Mouse (Mus musculus): ENCODE data around the gene Spire2. TPM values are rescaled to one million over a fixed set of nuclear protein-coding genes. Genes with fewer than 3 reads are reported as not detected.

The Spire2 gene
- polyA plus RNA-seq, 1 experiment from 2014 or later, result 3.4 TPM

DNA sequence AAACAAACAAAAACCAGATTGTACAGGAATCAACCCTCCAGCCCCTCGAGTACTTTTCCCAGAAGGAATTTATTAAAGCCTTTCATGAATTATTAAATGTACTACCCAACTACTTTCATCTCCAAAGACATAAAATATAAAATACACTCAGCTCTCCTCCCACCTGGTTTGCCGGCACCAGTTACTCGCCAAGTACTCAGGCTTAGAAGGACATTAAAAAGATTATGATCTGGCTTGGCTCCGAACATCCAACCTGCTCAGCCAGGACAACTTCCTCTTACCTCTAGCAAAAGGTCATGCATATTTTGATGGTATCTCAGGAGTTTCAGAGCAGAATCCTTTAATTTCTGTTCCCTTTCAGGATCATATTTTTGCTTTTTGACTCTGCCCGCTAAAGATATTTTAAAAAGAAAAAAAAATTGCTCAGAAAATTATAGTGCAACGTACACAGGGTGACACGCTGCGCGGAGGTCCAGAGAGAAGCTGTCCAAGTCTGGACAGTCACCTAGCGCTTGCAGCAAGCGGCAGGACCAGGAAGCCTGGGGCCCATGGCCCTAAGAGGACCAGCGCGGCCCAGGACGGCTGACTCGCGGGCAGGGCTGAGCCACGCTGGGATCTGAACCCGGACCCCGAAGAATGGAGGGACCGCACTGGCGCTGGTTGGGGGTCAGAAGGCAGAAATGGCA lies 14.6 kb upstream of the Spire2 start:
- Histone ChIP-seq H3K4me2 (replicated peaks) (peak overlapping the region; percentile 85), H3K9me3 (replicated peaks) (no peaks in the 10 kb centered on the region), H3K27me3 (no peaks in the 10 kb centered on the region), H3K36me3 (no peaks in the 10 kb centered on the region), H3K4me1 (peaks cover 16% of the 10 kb centered on the region), H3K9ac (peak overlapping the region; percentile 28), H3K27ac (replicated peaks) (no peak overlapping the region), H3K4me3 (replicated peaks) (peak overlapping the region; percentile 53)
- ATAC-seq (ENCODE audit: insufficient number of reproducible peaks, low FRiP score, low TSS enrichment, low read depth), result no peak; the same call in none of the 2 replicates
- WGBS, result 2% methylated on average over 21 of the region's 21 CpGs

DNA sequence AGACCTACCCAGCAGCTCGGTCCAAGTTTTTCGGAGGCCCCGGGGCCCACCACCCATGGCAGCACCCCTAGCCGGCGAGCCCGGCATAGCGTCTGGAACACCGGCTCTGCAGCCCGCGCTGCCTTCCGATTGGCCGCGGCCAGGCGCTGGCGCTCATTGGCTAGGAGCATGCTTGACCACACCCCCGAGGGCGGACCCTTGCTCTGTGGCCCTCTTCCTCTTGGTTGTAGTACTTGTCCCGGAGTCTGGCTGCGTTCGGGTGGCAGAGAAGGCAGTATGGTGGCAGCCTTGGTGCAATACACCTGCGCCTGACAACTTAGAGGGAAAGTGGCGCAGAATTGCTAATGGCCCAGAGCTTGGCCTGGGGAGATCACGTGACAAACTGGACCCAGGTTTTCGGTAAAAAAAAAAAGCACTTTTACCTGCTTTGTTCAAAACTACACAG lies 14.0 kb upstream of the Spire2 start, which contains the start of gene Fanca:
Gene Fanca, minus strand, starts transcription at position 110 of the 445 bp plus-strand sequence.
- H3K4me2 ChIP-seq (replicated peaks), result peak within 1 kb of the TSS; percentile 85
- peaks cover 16% of the 10 kb centered on the region for H3K4me1 ChIP-seq
- H3K27ac ChIP-seq (replicated peaks), result 0 out of 2 replicates have a peak within 1 kb of the TSS, but pooled peaks have one; percentile 28
- H3K27me3 ChIP-seq, result no peaks in the 10 kb centered on the region
- ATAC-seq (ENCODE audit: insufficient number of reproducible peaks, low FRiP score, low TSS enrichment, low read depth), result peak; percentile 97
- H3K9ac ChIP-seq, result peak within 1 kb of the TSS; percentile 28
- under 1% methylated on average over 24 of the region's 24 CpGs for WGBS
- H3K9me3 ChIP-seq (replicated peaks), result no peaks in the 10 kb centered on the region
- peak within 1 kb of the TSS; percentile 53 for H3K4me3 ChIP-seq (replicated peaks)
- no peaks in the 10 kb centered on the region for H3K36me3 ChIP-seq

DNA sequence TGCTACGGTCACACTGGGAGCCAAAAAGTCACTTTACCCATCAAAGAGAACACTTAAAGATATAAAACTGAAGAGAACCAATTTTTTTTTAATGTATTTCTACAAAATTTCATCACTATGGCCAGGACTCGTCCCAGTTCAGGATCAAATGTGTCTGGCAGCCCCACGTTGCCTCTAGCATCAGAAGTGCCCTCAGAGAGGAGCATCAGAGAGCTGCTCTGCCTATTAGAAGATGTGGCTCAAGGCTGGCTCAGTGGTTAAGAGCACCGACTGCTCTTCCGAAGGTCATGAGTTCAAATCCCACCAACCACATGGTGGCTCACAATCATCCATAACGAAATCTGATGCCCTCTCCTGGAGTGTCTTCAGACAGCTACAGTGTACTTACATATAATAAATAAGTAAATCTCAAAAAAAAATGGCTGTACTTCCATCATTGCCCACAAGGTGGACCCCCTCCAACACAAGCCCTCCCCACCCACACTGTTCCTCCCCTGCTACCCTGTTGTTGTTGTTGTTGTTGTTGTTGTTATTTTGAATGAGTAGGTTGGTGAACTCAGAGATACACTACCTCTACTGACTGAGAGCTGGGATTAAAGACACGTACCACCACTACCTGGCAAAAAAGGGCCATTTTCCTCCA lies 12.9 kb upstream of the Spire2 start:
- H3K9me3 ChIP-seq (replicated peaks), result no peaks in the 10 kb centered on the region
- H3K4me2 ChIP-seq (replicated peaks), result no peak overlapping the region
- H3K4me3 ChIP-seq (replicated peaks), result no peak overlapping the region
- H3K4me1 ChIP-seq, result peaks cover 16% of the 10 kb centered on the region
- H3K27ac ChIP-seq (replicated peaks), result no peak overlapping the region
- 28% methylated on average over 7 of the region's 7 CpGs for WGBS
- no peaks in the 10 kb centered on the region for H3K27me3 ChIP-seq
- no peaks in the 10 kb centered on the region for H3K36me3 ChIP-seq
- H3K9ac ChIP-seq, result no peak overlapping the region
- ATAC-seq (ENCODE audit: insufficient number of reproducible peaks, low FRiP score, low TSS enrichment, low read depth), result no peak

DNA sequence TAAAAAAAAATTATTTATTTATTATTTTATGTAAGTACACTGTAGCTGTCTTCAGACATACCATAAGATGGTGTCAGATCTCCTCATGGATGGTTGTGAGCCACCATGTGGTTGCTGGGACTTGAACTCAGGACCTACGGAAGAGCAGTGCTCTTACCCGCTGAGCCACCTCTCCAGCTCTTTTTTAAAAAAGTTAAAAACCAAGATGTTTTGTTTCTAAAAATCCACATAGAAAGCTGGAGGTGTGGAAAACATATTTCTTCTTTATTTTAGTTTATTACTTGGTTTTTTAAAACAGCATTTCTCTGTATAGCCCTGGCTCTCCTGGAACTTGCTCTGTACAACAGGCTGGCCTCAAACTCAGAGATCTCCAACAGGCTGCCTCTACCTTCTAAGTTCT lies 4.0 kb upstream of the Spire2 start:
- Histone ChIP-seq H3K27ac (replicated peaks) (no peak overlapping the region), H3K4me1 (peaks cover 16% of the 10 kb centered on the region), H3K9ac (no peak overlapping the region), H3K4me2 (replicated peaks) (no peak overlapping the region), H3K27me3 (peaks cover 10% of the 10 kb centered on the region), H3K4me3 (replicated peaks) (no peak overlapping the region), H3K9me3 (replicated peaks) (no peaks in the 10 kb centered on the region), H3K36me3 (no peaks in the 10 kb centered on the region)
- 89% methylated on average over 2 of the region's 2 CpGs for WGBS
- ATAC-seq (ENCODE audit: insufficient number of reproducible peaks, low FRiP score, low TSS enrichment, low read depth), result no peak

DNA sequence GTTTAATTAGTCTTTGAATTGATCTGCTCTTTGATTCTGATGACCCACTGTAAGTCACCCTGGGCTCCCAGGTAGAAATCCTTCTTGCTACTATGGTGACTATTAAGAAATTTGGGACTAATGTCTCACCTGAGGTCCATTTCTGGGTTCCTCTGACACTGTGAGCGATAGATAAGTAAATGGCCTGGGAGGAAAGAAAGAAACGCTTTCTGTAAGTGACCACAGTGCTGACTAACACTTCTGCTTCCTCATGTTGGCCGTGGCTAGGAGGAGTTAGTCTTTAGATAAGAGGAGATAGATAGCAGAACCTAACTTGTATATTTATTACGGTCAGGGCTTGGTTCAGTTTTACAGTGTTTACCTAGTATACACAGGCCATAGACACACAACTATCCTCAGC lies 3.2 kb upstream of the Spire2 start:
- no peak overlapping the region for H3K4me3 ChIP-seq (replicated peaks)
- 83% methylated on average over 4 of the region's 4 CpGs for WGBS
- no peak overlapping the region for H3K4me2 ChIP-seq (replicated peaks)
- peaks cover 16% of the 10 kb centered on the region for H3K4me1 ChIP-seq
- no peak for ATAC-seq (ENCODE audit: insufficient number of reproducible peaks, low FRiP score, low TSS enrichment, low read depth)
- no peak overlapping the region for H3K9ac ChIP-seq
- no peaks in the 10 kb centered on the region for H3K9me3 ChIP-seq (replicated peaks)
- H3K27ac ChIP-seq (replicated peaks), result no peak overlapping the region
- peaks cover 17% of the 10 kb centered on the region for H3K27me3 ChIP-seq
- H3K36me3 ChIP-seq, result no peaks in the 10 kb centered on the region

DNA sequence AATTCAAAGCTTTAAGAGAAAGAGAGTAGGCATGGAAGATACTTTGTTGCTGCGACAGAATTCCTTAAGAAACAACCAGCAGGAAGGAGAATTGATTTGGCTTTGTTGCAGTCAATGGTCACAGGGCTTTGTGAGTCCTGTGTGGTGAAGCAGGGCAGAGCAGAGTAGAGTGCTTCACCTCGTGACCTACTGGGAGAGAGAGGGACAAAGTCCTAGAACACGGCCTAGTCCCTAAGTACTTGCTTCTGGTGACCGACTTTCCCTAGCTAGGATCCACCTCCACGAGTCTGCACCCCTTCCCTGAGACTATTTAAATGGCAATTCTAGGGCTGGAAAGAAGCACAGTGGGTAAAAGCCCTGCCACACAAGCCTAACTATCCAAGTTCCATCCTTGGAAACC lies 2.6 kb upstream of the Spire2 start:
- 67% methylated on average over 5 of the region's 5 CpGs for WGBS
- ATAC-seq (ENCODE audit: insufficient number of reproducible peaks, low FRiP score, low TSS enrichment, low read depth), result no peak
- no peak overlapping the region for H3K4me2 ChIP-seq (replicated peaks)
- peaks cover 16% of the 10 kb centered on the region for H3K4me1 ChIP-seq
- no peak overlapping the region for H3K4me3 ChIP-seq (replicated peaks)
- no peak overlapping the region for H3K9ac ChIP-seq
- no peaks in the 10 kb centered on the region for H3K9me3 ChIP-seq (replicated peaks)
- peaks cover 23% of the 10 kb centered on the region for H3K27me3 ChIP-seq
- H3K36me3 ChIP-seq, result no peaks in the 10 kb centered on the region
- H3K27ac ChIP-seq (replicated peaks), result no peak overlapping the region

DNA sequence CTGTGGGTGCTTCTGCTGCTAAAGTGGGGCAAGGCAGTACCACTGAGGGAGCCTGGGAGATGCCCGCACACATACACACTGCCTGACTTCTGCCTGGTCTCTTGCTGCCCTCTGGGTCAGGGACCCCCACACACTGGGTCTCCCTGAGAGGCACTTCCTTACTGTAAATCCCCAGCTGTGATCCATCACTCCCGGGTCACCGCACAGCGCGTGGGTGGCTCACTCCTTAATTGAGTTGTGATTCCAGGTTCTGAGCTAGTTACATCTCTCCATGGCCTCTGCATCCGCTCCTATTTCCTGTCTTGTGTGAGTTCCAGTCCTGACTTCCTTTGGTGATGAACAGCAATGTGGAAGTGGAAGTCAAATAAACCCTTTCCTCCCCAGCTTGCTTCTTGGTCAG lies 1.8 kb upstream of the Spire2 start:
- H3K4me2 ChIP-seq (replicated peaks), result no peak overlapping the region
- 65% methylated on average over 6 of the region's 6 CpGs for WGBS
- no peaks in the 10 kb centered on the region for H3K36me3 ChIP-seq
- H3K27ac ChIP-seq (replicated peaks), result no peak overlapping the region
- H3K9ac ChIP-seq, result no peak overlapping the region
- peaks cover 23% of the 10 kb centered on the region for H3K27me3 ChIP-seq
- peaks cover 16% of the 10 kb centered on the region for H3K4me1 ChIP-seq
- H3K9me3 ChIP-seq (replicated peaks), result no peaks in the 10 kb centered on the region
- no peak for ATAC-seq (ENCODE audit: insufficient number of reproducible peaks, low FRiP score, low TSS enrichment, low read depth)
- no peak overlapping the region for H3K4me3 ChIP-seq (replicated peaks)

DNA sequence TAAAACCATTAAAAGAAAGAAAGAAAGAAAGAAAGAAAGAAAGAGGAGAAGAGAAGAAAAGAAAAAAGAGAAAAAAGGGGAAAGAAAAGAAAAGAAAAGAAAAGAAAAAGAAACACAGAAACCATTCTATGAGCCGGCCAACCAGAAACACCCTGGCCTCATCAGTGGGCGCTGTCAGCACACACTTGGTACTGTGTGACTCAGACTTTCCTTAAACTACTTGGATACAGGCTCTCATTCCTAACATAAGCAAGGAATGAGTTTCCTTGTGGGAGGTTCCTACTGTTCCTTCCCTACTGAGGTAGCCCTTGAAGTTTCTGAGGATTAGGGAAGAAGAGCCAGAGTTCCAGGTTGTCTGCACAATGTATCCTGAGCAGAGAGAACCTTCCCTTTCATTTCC lies 1.2 kb upstream of the Spire2 start:
- Histone ChIP-seq H3K27ac (replicated peaks) (no peak overlapping the region), H3K4me3 (replicated peaks) (no peak overlapping the region), H3K27me3 (peaks cover 23% of the 10 kb centered on the region), H3K36me3 (no peaks in the 10 kb centered on the region), H3K4me1 (peaks cover 16% of the 10 kb centered on the region), H3K4me2 (replicated peaks) (no peak overlapping the region), H3K9ac (no peak overlapping the region), H3K9me3 (replicated peaks) (no peaks in the 10 kb centered on the region)
- 78% methylated on average over 2 of the region's 2 CpGs for WGBS
- no peak for ATAC-seq (ENCODE audit: insufficient number of reproducible peaks, low FRiP score, low TSS enrichment, low read depth)

DNA sequence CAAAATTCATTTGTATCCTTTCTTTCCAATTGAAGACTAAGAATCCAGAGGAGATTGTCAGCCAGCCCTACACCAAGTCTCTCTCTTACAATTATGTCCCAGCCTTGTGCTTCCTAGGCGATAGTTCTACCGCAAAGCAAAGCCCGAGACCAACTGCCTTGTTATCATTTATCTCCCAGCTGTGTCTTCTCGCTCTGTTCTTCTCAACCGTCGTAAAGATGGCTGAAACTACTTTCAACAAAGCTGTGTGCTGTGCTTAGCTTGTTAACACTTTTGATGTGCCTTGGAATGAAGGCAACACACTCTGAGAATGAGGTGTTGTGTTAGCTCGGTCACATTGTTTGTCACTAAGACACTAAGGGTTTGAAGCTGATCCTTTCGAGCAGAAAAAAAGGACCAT lies 703 bp upstream of the Spire2 start:
- H3K9ac ChIP-seq, result no peak overlapping the region
- H3K4me1 ChIP-seq, result peaks cover 16% of the 10 kb centered on the region
- no peak overlapping the region for H3K27ac ChIP-seq (replicated peaks)
- peaks cover 23% of the 10 kb centered on the region for H3K27me3 ChIP-seq
- peak overlapping the region; percentile 58 for H3K4me3 ChIP-seq (replicated peaks)
- peak overlapping the region; percentile 96 for H3K4me2 ChIP-seq (replicated peaks)
- no peaks in the 10 kb centered on the region for H3K36me3 ChIP-seq
- no peaks in the 10 kb centered on the region for H3K9me3 ChIP-seq (replicated peaks)
- WGBS, result 38% methylated on average over 8 of the region's 8 CpGs
- no peak for ATAC-seq (ENCODE audit: insufficient number of reproducible peaks, low FRiP score, low TSS enrichment, low read depth)

DNA sequence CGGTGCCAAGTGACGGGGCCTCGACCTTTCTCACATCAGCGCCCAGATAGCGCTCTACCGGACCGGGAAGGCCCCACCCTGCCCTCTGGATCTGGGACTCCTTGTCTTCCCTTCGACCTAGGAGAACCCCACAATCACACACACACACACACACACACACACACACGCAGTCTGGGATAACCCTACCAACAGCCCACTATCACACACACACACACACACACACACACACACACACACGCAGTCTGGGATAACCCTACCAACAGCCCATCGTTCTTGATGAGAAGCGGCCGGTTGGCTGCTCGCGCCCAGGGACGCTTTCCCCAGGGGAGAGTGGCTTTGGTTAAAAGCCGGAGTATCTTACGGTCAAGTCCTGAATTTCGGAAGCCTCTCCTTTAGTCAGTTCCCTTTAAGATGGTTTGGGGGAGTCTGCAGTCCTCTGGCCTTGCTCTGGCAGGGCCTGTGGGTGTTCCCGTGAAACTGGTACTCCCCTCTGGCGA lies 626 bp downstream of the Spire2 start:
- 2% methylated on average over 21 of the region's 21 CpGs for WGBS
- no peak for ATAC-seq (ENCODE audit: insufficient number of reproducible peaks, low FRiP score, low TSS enrichment, low read depth)
- H3K27ac ChIP-seq (replicated peaks), result no peak overlapping the region

DNA sequence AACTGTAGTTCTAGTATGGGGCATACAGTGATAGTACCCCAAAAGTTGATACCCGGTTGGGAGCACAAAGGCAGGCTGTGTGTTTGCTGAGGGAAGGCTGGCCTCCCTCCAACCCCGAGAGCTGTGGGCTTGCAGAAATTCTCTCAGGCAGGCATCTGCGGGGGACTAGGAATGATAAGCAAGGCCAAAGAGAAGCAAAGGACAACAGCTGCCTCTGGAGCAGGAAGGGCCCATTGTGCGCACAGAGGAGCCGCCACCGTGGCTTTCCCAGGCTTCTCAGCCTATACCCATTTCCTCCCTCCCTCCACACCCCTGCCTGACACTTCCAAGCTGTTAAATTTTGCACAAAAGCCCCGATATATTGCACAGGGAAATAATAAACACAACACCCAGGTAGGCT lies 1.4 kb downstream of the Spire2 start:
- Histone ChIP-seq H3K4me2 (replicated peaks) (no peak overlapping the region), H3K27ac (replicated peaks) (no peak overlapping the region)
- WGBS, result 6% methylated on average over 7 of the region's 7 CpGs

More for the DNA sequence above, 626 bp downstream of the Spire2 start:
- H3K9me3 ChIP-seq (replicated peaks), result no peaks in the 10 kb centered on the region
- H3K36me3 ChIP-seq, result no peaks in the 10 kb centered on the region
- H3K4me2 ChIP-seq (replicated peaks), result peak overlapping the region; percentile 96
- no peak overlapping the region for H3K9ac ChIP-seq
- peaks cover 16% of the 10 kb centered on the region for H3K4me1 ChIP-seq
- peaks cover 23% of the 10 kb centered on the region for H3K27me3 ChIP-seq
- peak overlapping the region; percentile 58 for H3K4me3 ChIP-seq (replicated peaks)

More for the DNA sequence above, 1.4 kb downstream of the Spire2 start:
- Histone ChIP-seq H3K4me1 (peaks cover 16% of the 10 kb centered on the region), H3K27me3 (peaks cover 23% of the 10 kb centered on the region), H3K36me3 (no peaks in the 10 kb centered on the region), H3K9ac (no peak overlapping the region), H3K9me3 (replicated peaks) (no peaks in the 10 kb centered on the region), H3K4me3 (replicated peaks) (no peak overlapping the region)
- ATAC-seq (ENCODE audit: insufficient number of reproducible peaks, low FRiP score, low TSS enrichment, low read depth), result no peak

Data from embryonic facial prominence, embryonic 15.5 days (tissue).